Mouse (Mus musculus) embryonic facial prominence, embryonic 13.5 days (tissue): ENCODE results near the gene Nav2. TPM values are rescaled to one million over a fixed set of nuclear protein-coding genes. Genes with fewer than 3 reads are reported as not detected.

Experiments
- ATAC-seq: fragments of 200-750 bp; cut with Nextera tagmentation; 2 replicates; pipeline ENCODE4 v1.8.0; 2017; ENCODE audit warnings: low read depth; ENCODE audit not compliant: insufficient number of reproducible peaks, insufficient read depth, low FRiP score, low TSS enrichment
- H3K27ac ChIP-seq: fragments of 300-500 bp; sonication (generic); 2 replicates; pipeline ENCODE4 v1.5.1; 2015; ENCODE audit warnings: moderate library complexity, mild to moderate bottlenecking, inconsistent platforms
- H3K27me3 ChIP-seq: fragments of 300-500 bp; sonication (generic); 2 replicates; pipeline ENCODE4 v1.6.1; 2015; ENCODE audit warnings: mild to moderate bottlenecking, inconsistent platforms
- H3K36me3 ChIP-seq: fragments of 300-500 bp; sonication (generic); 2 replicates; pipeline ENCODE4 v1.6.1; 2015; ENCODE audit warnings: mild to moderate bottlenecking, inconsistent platforms
- H3K4me1 ChIP-seq: fragments of 300-500 bp; sonication (generic); 2 replicates; pipeline ENCODE4 v1.6.1; 2015; ENCODE audit warnings: inconsistent platforms
- H3K4me2 ChIP-seq: fragments of 300-500 bp; sonication (generic); 2 replicates; pipeline ENCODE4 v1.6.1; 2015; ENCODE audit warnings: moderate library complexity, mild to moderate bottlenecking, inconsistent platforms
- H3K4me3 ChIP-seq: fragments of 300-500 bp; sonication (generic); 2 replicates; pipeline ENCODE4 v1.5.1; 2015; ENCODE audit warnings: mild to moderate bottlenecking, inconsistent platforms
- H3K9ac ChIP-seq: fragments of 300-500 bp; sonication (generic); 2 replicates; pipeline ENCODE4 v1.6.1; 2015; ENCODE audit warnings: mild to moderate bottlenecking, inconsistent platforms
- H3K9me3 ChIP-seq: fragments of 300-500 bp; sonication (generic); 2 replicates; pipeline ENCODE4 v1.6.1; 2016; ENCODE audit warnings: inconsistent platforms
- WGBS: fragments of 180-500 bp; shearing (Covaris S2); methylation state at CpG from one replicate; pipeline ENCODE4 v1.1.7; 2015; ENCODE audit warnings: mixed read lengths; 5-methylcytosine and 5-hydroxymethylcytosine counted together
- polyA plus RNA-seq: library from polyadenylated mRNA; unstranded; fragments of >200 nt; fragmentation: Nextera tagmentation; extraction: Ambion mirVana; gene quantifications from 2 replicates; pipeline ENCODE4 v1.2.1, GENCODE M21; 2015

The Nav2 gene
- polyA plus RNA-seq, 1 experiment from 2014 or later = 22.1 TPM

DNA sequence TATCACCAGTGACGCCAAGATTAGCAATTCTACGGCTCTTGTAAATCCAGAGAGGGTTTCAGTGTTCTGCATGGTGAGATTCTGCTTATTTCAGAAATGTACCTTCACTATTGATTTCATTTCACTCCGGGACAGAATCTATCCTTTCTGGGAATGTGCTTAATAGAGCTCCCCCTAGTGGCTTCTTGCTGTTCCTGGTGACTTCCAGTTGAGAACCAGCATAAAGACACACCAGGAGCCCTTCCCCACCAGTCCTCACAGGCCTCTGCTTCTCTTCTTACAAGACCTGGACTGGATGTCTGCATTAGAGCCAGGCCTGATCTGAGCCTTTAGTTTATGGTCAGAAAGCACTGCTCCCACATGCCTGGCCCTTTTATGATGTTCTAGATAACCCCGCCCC is 32.0 kb upstream of the Nav2 start:
- Histone ChIP-seq H3K4me3 (no peak overlapping the region), H3K36me3 (peaks cover 57% of the 10 kb centered on the region), H3K27ac (no peak overlapping the region), H3K4me1 (peaks cover 14% of the 10 kb centered on the region), H3K27me3 (no peaks in the 10 kb centered on the region), H3K4me2 (no peak overlapping the region), H3K9me3 (no peaks in the 10 kb centered on the region), H3K9ac (no peak overlapping the region)
- WGBS = 66% methylated on average over 4 of the region's 4 CpGs
- ATAC-seq = no peak

- no peak overlapping the region for H3K27ac ChIP-seq
- no peak for ATAC-seq
- no peaks in the 10 kb centered on the region for H3K9me3 ChIP-seq
- H3K36me3 ChIP-seq = peaks cover 43% of the 10 kb centered on the region
- peaks cover 23% of the 10 kb centered on the region for H3K4me1 ChIP-seq
- peaks cover 11% of the 10 kb centered on the region for H3K27me3 ChIP-seq
- no peak overlapping the region for H3K4me3 ChIP-seq
- WGBS = 87% methylated on average over 15 of the region's 15 CpGs
- no peak overlapping the region for H3K4me2 ChIP-seq
- no peak overlapping the region for H3K9ac ChIP-seq
Observed at GRCm38 (mm10) chr7:48877786-48878390, 30.6 kb upstream of the Nav2 start.

GRCm38 (mm10) chr7:48879574-48879973 is 28.9 kb upstream of the Nav2 start:
- H3K4me3 ChIP-seq = peak overlapping the region; percentile 30
- H3K9me3 ChIP-seq = no peaks in the 10 kb centered on the region
- peaks cover 29% of the 10 kb centered on the region for H3K36me3 ChIP-seq
- H3K27ac ChIP-seq = no peak overlapping the region
- H3K4me1 ChIP-seq = peaks cover 23% of the 10 kb centered on the region
- no peak overlapping the region for H3K9ac ChIP-seq
- WGBS = 39% methylated on average over 3 of the region's 3 CpGs
- peak overlapping the region; percentile 55 for H3K4me2 ChIP-seq
- ATAC-seq = no peak
- H3K27me3 ChIP-seq = peaks cover 28% of the 10 kb centered on the region

GRCm38 (mm10) chr7:48880591-48881481 is 27.7 kb upstream of the Nav2 start:
- H3K9ac ChIP-seq = peak overlapping the region; percentile 83
- peak overlapping the region; percentile 87 for H3K27ac ChIP-seq
- peak; percentile 97 for ATAC-seq
- peaks cover 34% of the 10 kb centered on the region for H3K27me3 ChIP-seq
- WGBS = under 1% methylated on average over 69 of the region's 77 CpGs
- no peaks in the 10 kb centered on the region for H3K9me3 ChIP-seq
- peaks cover 23% of the 10 kb centered on the region for H3K4me1 ChIP-seq
- peak overlapping the region; percentile 92 for H3K4me2 ChIP-seq
- peak overlapping the region; percentile 77 for H3K4me3 ChIP-seq
- peaks cover 17% of the 10 kb centered on the region for H3K36me3 ChIP-seq

- WGBS = under 1% methylated on average over 41 of the region's 41 CpGs
- Histone ChIP-seq H3K36me3 (peaks cover 14% of the 10 kb centered on the region), H3K9me3 (no peaks in the 10 kb centered on the region), H3K4me2 (peak within 1 kb of the TSS; percentile 92), H3K4me3 (peak within 1 kb of the TSS; percentile 77), H3K27ac (peak within 1 kb of the TSS; percentile 87), H3K27me3 (peaks cover 34% of the 10 kb centered on the region), H3K4me1 (peaks cover 23% of the 10 kb centered on the region), H3K9ac (peak within 1 kb of the TSS; percentile 83)
- peak; percentile 77 for ATAC-seq
Observed at GRCm38 (mm10) chr7:48881486-48881885, 27.0 kb upstream of the Nav2 start, which contains the start of gene E2f8. E2f8 (minus strand) TSS chr7:48881596.

GRCm38 (mm10) chr7:48881971-48882609 is 26.4 kb upstream of the Nav2 start:
- Histone ChIP-seq H3K27ac (peak overlapping the region; percentile 87; the same call in 1 of the 2 replicates), H3K36me3 (peaks cover 14% of the 10 kb centered on the region), H3K4me2 (peak overlapping the region; percentile 92), H3K27me3 (peaks cover 34% of the 10 kb centered on the region), H3K4me1 (peaks cover 23% of the 10 kb centered on the region), H3K9ac (peak overlapping the region; percentile 73), H3K9me3 (no peaks in the 10 kb centered on the region), H3K4me3 (peak overlapping the region; percentile 77)
- ATAC-seq = no peak
- WGBS = 1% methylated on average over 28 of the region's 28 CpGs

- ATAC-seq = no peak
- Histone ChIP-seq H3K4me3 (no peak overlapping the region), H3K36me3 (no peaks in the 10 kb centered on the region), H3K9ac (no peak overlapping the region), H3K9me3 (no peaks in the 10 kb centered on the region), H3K4me1 (peaks cover 32% of the 10 kb centered on the region), H3K27me3 (peaks cover 36% of the 10 kb centered on the region), H3K4me2 (no peak overlapping the region), H3K27ac (no peak overlapping the region)
- WGBS = 70% methylated on average over 4 of the region's 4 CpGs
Observed at GRCm38 (mm10) chr7:48883525-48884265, 24.8 kb upstream of the Nav2 start.

- Histone ChIP-seq H3K9ac (no peak overlapping the region), H3K27ac (no peak overlapping the region), H3K4me2 (no peak overlapping the region), H3K27me3 (peaks cover 39% of the 10 kb centered on the region), H3K4me1 (peaks cover 32% of the 10 kb centered on the region), H3K4me3 (no peak overlapping the region), H3K36me3 (no peaks in the 10 kb centered on the region), H3K9me3 (no peaks in the 10 kb centered on the region)
- WGBS = 65% methylated on average over 5 of the region's 5 CpGs
- no peak for ATAC-seq
Observed at GRCm38 (mm10) chr7:48884266-48884611, 24.3 kb upstream of the Nav2 start.

GRCm38 (mm10) chr7:48887973-48888372 is 20.5 kb upstream of the Nav2 start:
- ATAC-seq = no peak
- peaks cover 31% of the 10 kb centered on the region for H3K27me3 ChIP-seq
- peaks cover 25% of the 10 kb centered on the region for H3K4me1 ChIP-seq
- H3K36me3 ChIP-seq = no peaks in the 10 kb centered on the region
- no peak overlapping the region for H3K27ac ChIP-seq
- no peaks in the 10 kb centered on the region for H3K9me3 ChIP-seq
- no peak overlapping the region for H3K9ac ChIP-seq
- WGBS = 32% methylated on average over 8 of the region's 8 CpGs
- no peak overlapping the region for H3K4me3 ChIP-seq
- no peak overlapping the region for H3K4me2 ChIP-seq

- Histone ChIP-seq H3K4me1 (peaks cover 25% of the 10 kb centered on the region), H3K4me2 (no peak overlapping the region), H3K4me3 (no peak overlapping the region), H3K27me3 (peaks cover 29% of the 10 kb centered on the region), H3K27ac (no peak overlapping the region), H3K9ac (no peak overlapping the region), H3K9me3 (no peaks in the 10 kb centered on the region), H3K36me3 (no peaks in the 10 kb centered on the region)
- 63% methylated on average over 2 of the region's 2 CpGs for WGBS
- ATAC-seq = no peak
Observed at GRCm38 (mm10) chr7:48888751-48889150, 19.8 kb upstream of the Nav2 start.

- Histone ChIP-seq H3K4me3 (no peak overlapping the region), H3K4me2 (peak overlapping the region; percentile 11; the same call in 1 of the 2 replicates), H3K36me3 (no peaks in the 10 kb centered on the region), H3K27me3 (peaks cover 24% of the 10 kb centered on the region), H3K9me3 (no peaks in the 10 kb centered on the region), H3K9ac (no peak overlapping the region), H3K4me1 (peaks cover 25% of the 10 kb centered on the region), H3K27ac (no peak overlapping the region)
- ATAC-seq = no peak
- 34% methylated on average over 5 of the region's 5 CpGs for WGBS
Observed at GRCm38 (mm10) chr7:48891029-48891428, 17.5 kb upstream of the Nav2 start.
